Mouse (Mus musculus): Measurements from ENCODE around the gene Mark3.
A peak's percentile ranks its signal among the peaks of the same experiment; 100 is the strongest.

The Mark3 gene

GRCm38 (mm10) chr12:111698346-111698913 lies 124.1 kb downstream of the Mark3 start:
- no peak for DNase-seq (ENCODE audit: low read depth, low spot score)

- no peak for DNase-seq (ENCODE audit: low read depth, low spot score)
Measured at GRCm38 (mm10) chr12:111699542-111699941, 125.2 kb downstream of the Mark3 start.

GRCm38 (mm10) chr12:111700920-111701458 lies 126.7 kb downstream of the Mark3 start:
- no peak for DNase-seq (ENCODE audit: low read depth, low spot score)

GRCm38 (mm10) chr12:111703301-111703700 lies 129.0 kb downstream of the Mark3 start:
- no peak for DNase-seq (ENCODE audit: low read depth, low spot score)

- peak; percentile 85 for DNase-seq (ENCODE audit: low read depth, low spot score)
Measured at GRCm38 (mm10) chr12:111704609-111705008, 130.3 kb downstream of the Mark3 start.

GRCm38 (mm10) chr12:111705186-111705973 lies 131.1 kb downstream of the Mark3 start:
- peak; percentile 84 for DNase-seq (ENCODE audit: low read depth, low spot score)
